Mouse (Mus musculus): ENCODE measurements around the gene Tmc7.

Gene Tmc7

GRCm38 (mm10) chr7:118502333-118502732 is 82.2 kb downstream of the Tmc7 start:
- in situ Hi-C loops (cut with MboI, MseI) = no loop called here

GRCm38 (mm10) chr7:118499784-118500435 is 84.6 kb downstream of the Tmc7 start:
- in situ Hi-C loops (cut with MboI, MseI) = no loop called here

GRCm38 (mm10) chr7:118498984-118499783 is 85.4 kb downstream of the Tmc7 start:
- in situ Hi-C loops (cut with MboI, MseI) = no loop called here

- in situ Hi-C loops (cut with MboI, MseI) = no loop called here
Measured at GRCm38 (mm10) chr7:118494892-118495579, 89.5 kb downstream of the Tmc7 start.

- in situ Hi-C loops (cut with MboI, MseI) = no loop called here
Measured at GRCm38 (mm10) chr7:118493892-118494291, 90.6 kb downstream of the Tmc7 start.

GRCm38 (mm10) chr7:118491431-118492147 is 92.9 kb downstream of the Tmc7 start, which contains the start of gene Itpripl2:
Itpripl2 (minus strand) TSS chr7:118491975.
- in situ Hi-C loops (cut with MboI, MseI) = no loop called here

GRCm38 (mm10) chr7:118490666-118491430 is 93.7 kb downstream of the Tmc7 start:
- in situ Hi-C loops (cut with MboI, MseI) = no loop called here

GRCm38 (mm10) chr7:118489706-118490665 is 94.5 kb downstream of the Tmc7 start:
- in situ Hi-C loops (cut with MboI, MseI) = no loop called here

GRCm38 (mm10) chr7:118488060-118488664 is 96.4 kb downstream of the Tmc7 start:
- in situ Hi-C loops (cut with MboI, MseI) = no loop called here

GRCm38 (mm10) chr7:118486917-118487316 is 97.6 kb downstream of the Tmc7 start:
- in situ Hi-C loops (cut with MboI, MseI) = no loop called here
